Mouse (Mus musculus) adrenal gland, adult (tissue): ENCODE data around the gene Tmed9.
A peak's percentile ranks its signal among the peaks of the same experiment; 100 is the strongest.

Experiments
- DNase-seq, 2 experiments: peaks; one replicate each; pipeline ENCODE4 v3.0.0; 2022 to 2023; ENCODE audit warnings: low spot score in 1 of 2; ENCODE audit not compliant: inconsistent age in 2 of 2

Gene Tmed9

DNA sequence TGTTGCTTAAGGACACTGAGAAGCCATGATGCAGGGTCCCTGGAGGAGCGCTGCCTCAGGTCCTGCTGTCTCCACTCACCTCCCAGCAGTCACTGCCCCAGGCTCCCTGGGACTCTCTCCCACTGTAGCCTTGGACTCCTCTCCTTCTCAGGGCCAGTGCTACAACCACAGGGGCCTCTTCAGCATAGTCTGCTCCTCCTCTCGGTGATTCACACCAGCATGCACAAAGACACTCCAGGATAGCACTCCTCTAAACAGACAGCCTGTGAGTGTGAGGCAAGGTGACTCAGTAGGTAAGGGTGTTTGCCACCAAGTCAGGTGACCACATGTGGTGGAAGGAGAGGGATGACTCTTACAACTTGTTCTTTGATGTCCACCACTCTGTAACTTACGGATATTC is 31.1 kb downstream of the Tmed9 start:
- peak in 1 of 2 experiments; percentile 61 for DNase-seq

DNA sequence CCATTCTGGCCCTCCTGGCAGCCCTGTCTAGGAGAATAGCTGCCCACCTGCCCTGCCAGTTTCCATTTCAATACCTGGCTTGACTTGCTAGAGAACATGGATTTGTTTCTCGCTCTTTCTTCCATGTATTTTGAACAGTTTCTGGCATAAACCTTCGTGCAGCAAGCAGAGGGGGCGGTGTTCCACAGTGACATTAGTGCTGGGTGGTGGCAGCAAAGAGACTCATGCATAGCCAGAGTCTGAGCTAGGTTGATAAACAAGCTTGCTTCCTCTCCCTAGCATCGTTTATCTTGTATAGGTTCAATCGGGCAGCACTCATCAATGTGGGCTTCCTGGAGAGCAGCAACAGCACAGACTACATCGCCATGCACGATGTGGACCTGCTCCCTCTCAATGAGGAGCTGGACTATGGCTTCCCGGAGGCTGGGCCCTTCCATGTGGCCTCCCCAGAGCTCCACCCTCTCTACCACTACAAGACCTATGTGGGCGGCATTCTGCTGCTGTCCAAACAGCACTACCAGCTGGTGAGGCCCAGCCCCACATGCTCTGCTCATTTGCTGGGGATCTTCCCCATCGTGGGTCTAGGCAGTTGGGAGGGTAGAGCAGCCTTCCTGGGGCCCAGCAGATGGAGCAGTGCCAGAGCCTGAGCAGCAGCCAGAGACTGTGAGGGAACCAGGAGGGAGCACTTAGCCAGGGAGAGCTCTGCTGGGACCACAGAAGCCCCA is 33.5 kb downstream of the Tmed9 start:
- no peak for DNase-seq

DNA sequence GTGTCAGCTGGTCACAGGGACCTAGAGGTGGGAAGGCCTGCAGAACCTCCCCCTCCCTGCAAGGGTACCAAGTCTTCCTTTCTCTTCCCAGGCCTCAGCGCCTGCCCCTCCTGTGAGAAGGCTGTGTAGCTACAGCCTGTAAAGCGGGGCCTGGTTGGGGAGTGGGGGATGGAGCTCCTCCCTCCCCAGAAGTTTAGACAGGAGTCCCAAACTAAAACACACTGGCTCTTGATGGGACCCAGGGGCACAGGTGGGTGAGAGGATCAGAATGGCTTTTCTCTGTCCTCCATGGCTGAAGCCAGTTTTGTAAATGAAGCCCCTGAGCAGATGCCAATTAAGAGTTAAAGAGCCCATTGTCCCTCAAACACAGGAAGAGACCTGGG is 34.1 kb downstream of the Tmed9 start:
- DNase-seq = peak in 1 of 2 experiments; percentile 16

DNA sequence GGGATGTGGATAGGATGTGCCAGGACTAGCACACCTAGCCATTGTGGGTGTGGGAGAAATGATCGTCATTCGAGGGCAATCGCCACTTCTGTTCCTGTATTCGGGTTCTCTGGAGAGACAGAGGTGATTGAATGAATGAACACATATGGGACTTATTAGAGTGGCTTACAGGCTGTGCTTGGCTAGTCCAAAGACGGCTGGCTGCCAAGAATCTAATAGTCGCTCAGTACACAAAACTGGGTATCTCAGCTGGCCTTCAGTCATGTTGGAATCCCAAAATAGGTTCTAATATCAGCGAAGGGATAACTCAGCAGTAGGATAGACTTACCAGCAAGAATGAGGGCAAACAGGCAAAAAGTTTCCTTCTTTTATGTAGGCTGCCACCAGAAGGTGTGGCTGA is 38.5 kb downstream of the Tmed9 start:
- DNase-seq = no peak

DNA sequence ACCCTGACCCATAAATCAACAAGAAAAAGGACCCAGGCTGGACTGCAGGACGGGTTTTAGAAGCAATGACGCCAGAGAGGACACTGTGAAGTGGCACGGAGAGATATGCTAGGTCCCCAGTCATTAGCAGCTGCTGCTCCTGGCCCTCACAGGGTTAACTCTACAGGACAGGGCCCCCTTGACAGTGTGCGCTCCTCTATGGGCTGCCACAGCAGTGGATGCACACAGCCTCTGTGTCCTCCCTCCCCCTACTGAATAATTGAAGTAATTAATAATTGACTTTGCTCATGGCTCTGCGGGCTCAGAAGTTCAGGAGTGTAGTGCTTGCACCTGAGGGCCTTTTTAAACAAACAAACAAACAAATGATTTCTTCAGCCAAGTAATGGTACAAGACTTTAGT is 39.9 kb downstream of the Tmed9 start:
- DNase-seq = no peak

DNA sequence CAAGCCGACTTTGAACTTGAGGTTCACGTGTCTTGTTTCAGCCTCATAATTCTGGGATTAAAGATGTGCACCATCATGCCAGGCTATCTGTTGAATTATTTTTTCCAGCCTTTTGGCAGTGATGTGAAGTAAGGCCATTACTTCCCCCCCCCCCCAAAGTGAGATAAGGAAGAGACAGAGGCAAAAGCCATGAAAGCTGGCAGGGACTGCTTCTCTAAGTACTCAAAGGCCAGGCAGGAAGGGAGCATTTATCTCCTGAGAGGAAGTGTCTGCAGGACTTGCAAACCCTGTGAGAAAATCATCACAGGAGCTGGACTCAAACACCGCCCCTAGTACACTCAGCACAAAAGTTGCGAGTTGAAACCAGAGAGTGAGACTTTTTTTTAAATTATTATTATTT is 45.8 kb downstream of the Tmed9 start:
- no peak for DNase-seq

DNA sequence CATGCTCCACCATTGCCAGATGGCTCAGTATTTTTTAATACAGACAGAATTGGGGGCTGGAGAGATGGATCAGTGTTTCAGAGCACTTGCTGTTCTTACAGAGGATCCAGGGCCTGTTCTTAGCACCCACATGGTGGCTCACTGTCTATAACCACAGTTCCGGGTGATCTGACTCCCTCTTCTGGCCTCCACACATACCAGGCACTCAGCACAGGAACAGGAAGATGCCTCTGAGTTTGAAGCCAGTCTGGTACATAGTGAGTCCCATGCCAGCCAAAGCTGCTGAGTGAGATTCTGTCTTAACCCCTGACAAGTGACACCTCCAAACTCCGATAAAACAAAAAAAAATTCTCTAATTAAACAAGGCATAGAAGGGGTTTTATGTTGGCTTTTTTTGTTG is 46.7 kb downstream of the Tmed9 start:
- no peak for DNase-seq

DNA sequence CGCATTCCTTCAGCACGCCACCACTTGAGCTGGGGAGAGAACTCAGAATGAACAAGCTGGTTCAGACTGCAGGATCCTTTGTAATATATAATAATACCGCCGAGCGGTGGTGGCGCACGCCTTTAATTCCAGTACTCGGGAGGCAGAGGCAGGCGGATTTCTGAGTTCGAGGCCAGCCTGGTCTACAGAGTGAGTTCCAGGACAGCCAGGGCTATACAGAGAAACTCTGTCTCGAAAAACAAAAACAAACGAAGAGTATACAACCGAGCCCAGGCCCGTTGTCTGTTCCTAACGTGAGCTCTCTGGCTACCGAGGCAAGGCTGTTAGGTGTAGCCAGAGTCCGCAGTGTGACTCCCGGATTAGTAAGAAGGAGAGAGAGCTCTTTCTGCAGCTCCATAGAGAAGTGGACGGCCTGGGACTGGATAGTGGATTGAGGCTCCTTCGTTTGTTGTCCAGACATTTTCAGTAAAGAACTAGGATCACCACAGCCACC is 48.7 kb downstream of the Tmed9 start:
- peak in 1 of 2 experiments; percentile 23 for DNase-seq

DNA sequence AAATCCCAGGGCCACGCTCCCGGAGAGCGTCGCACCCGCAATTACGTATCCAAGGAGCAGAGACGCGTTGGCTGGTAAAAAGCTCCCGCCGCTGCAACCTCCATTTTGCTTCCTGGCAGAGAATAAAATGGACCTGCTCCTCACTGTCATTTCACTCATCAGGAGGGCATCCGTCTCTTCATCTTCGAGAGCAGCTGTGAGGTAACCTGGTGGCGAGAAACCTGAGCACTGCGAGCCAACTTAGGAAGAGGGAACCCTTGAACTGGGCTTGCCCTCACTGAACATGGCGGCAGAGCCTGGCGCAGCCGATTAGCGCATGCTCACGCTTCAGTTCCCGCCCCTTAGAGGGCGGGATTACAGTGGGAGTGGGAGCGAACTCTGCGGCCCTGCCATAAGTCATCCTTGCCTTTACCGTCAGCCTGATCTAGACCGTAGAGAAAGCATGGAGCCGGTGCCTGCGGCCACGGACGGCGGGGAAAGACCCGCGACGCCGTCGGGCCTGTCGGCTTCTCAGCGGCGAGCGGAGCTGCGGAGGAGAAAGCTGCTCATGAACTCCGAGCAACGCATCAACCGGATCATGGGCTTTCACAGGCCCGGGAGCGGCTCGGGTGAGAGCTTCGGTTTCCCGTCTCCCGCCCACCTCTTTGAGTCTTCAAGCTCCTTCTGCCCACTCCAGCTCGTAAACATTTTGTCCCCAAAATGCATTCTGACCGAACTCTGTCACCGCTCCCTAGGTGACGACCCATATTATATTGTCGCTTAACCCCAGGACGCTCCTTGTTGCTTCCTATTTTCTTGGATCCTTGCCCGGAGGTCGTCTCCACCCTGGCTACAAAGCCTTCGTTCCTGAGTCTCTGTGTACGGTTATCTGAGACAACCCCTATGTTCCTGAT is 49.4 kb downstream of the Tmed9 start, which contains the start of gene Caml:
Gene Caml, plus strand, starts transcription at position 357 of the 893 bp plus-strand sequence.
- peak; percentile 93 to 98 for DNase-seq

DNA sequence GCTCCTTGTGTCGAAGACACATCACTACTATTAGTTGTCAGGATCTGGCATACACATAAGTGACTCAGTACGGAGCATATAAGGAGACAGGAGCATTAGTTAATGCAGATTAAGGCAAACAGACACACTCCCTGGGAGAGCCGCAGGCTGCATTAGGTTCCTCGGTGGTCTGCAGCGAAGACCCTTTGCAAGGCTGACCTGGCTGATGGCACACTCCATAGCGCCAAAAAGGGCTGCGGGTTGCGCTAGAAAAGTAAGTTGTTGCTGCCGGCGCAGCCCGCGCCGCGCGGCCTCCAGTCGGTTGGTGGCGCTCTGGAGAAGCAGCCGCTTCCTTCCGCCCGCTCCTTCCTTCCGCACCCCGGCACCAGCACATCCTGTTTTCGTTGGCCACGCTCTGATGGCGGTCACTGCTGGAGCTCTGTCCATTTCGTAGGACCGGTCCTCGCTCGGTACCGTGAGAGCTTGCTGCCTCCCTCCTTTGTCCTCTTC is 61.2 kb downstream of the Tmed9 start, which contains the start of gene Ddx46:
Gene Ddx46, plus strand, starts transcription at position 389 of the 489 bp plus-strand sequence.
- peak; percentile 90 to 95 for DNase-seq

DNA sequence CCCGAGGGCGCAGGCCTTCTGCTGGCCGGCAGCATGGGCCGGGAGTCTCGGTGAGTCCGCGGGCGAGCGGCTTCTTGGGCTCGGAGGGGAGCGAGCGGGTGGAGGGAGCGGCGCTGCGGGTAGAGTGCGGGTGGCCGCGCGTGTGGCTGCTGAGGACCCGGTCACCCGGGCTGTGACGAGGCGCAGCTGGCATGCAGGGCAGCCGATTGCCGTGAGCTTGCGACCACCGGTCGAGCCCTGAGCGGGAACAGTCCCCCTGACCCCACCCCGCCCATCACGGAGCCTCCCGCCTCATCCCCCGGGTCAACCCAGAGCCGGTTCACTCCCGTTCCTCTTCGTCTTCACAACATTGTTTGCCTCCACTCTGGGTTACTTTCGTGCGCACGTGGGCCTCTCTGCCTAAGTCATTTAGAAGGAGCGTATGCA is 61.6 kb downstream of the Tmed9 start:
- DNase-seq = no peak

DNA sequence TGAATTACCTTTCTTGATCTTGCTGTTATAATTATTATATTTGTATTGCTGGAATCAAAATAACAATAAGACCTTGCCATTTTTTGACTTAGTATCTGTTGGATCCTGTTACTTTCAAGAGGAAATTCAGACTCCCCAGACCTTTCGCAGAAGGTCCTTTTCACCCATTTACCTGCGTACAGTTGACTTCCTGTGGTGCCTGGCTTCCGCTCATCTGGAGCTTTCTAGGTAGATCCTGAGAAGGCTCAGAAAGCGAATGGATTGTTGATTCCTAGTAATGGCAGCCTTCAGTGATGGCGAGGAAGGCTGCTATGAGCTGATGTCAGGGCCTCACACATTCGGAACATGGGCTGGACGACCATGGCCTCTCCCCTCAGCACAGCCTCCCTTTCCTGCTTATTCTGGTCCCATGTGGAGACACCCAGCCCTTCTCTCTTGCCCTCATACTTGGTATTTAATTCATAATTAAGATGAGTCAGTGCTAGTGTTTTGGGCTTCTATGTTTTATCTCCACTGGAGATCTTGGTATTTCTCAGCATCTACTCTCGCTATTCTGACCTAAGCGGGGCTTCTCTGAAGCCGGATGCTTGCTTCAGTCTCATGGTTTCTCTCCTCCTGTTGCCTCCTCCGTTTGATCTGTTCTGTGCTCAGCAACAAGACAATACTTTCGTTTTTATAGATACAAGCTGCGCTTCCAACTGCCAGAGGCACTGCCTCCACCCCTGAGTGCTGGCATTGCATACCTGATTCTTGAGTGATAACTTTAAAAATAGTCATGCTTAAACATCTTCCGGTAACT is 62.9 kb downstream of the Tmed9 start:
- no peak for DNase-seq

DNA sequence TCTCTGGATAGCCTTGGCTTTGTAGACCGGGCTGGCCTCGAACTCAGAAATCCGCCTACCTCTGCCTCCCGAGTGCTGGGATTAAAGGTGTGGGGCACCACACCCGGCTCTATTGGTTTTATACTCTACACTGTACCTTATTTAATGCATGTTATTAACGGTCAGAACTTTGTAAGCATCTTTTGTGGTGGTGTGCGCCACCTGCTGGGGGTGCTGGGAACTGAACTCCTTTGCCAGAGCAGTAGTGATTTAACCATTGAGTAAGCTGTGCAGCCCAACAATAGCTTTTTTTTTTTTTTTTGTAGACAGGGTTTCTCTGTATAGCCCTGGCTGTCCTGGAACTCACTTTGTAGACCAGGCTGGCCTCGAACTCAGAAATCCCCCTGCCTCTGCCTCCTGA is 66.9 kb downstream of the Tmed9 start:
- DNase-seq = peak; percentile 71 to 92

DNA sequence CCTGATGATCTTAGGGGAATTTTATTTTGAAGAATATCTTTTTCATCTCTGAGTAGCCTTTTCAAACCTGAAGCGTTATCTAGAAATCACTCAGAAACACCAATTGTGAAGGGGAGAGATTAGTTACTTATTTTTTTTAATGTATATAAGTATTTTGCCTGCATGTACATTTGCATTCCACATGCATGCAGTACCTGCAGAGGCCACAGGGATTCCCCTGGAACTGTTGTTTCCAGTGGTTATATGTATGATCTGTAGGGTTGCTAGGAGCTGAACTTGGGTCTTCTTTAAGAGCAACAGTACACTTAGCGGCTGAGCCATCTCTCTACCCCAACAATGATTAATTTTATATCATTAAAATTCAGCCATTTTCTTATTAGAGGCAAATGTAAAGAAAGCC is 71.0 kb downstream of the Tmed9 start:
- DNase-seq = no peak
